Mouse (Mus musculus) limb, embryonic 12.5 days (tissue): Measurements from ENCODE around the gene Gng8. TPM values are rescaled to one million over a fixed set of nuclear protein-coding genes. Genes with fewer than 3 reads are reported as not detected.

Experiments used
- ATAC-seq: fragments of 200-750 bp; cut with Nextera tagmentation; 2 replicates; pipeline ENCODE4 v1.8.0; 2017; ENCODE audit warnings: low read depth, moderate TSS enrichment; ENCODE audit not compliant: insufficient number of reproducible peaks, insufficient read depth, low FRiP score, low TSS enrichment
- H3K27ac ChIP-seq: fragments of 300-500 bp; sonication (generic); 2 replicates; pipeline ENCODE4 v1.5.1; 2016; ENCODE audit warnings: mild to moderate bottlenecking, moderate library complexity
- H3K27me3 ChIP-seq: fragments of 300-500 bp; sonication (generic); 2 replicates; pipeline ENCODE4 v1.6.1; 2016; ENCODE audit warnings: mild to moderate bottlenecking, moderate library complexity
- H3K36me3 ChIP-seq: fragments of 300-500 bp; sonication (generic); 2 replicates; pipeline ENCODE4 v1.6.1; 2016; ENCODE audit warnings: mild to moderate bottlenecking, moderate library complexity
- H3K4me1 ChIP-seq: fragments of 300-500 bp; sonication (generic); replicated peaks from 2 replicates; pipeline ENCODE4 v1.6.1; 2016
- H3K4me2 ChIP-seq: fragments of 300-500 bp; sonication (generic); 2 replicates; pipeline ENCODE4 v1.6.1; 2016; ENCODE audit warnings: mild to moderate bottlenecking, moderate library complexity
- H3K4me3 ChIP-seq: fragments of 300-500 bp; sonication (generic); replicated peaks from 2 replicates; pipeline ENCODE4 v1.5.1; 2016; ENCODE audit warnings: mild to moderate bottlenecking
- H3K9ac ChIP-seq: fragments of 300-500 bp; sonication (generic); replicated peaks from 2 replicates; pipeline ENCODE4 v1.6.1; 2016; ENCODE audit warnings: mild to moderate bottlenecking, moderate library complexity
- H3K9me3 ChIP-seq: fragments of 300-500 bp; sonication (generic); 2 replicates; pipeline ENCODE4 v1.6.1; 2016; ENCODE audit warnings: mild to moderate bottlenecking, moderate library complexity
- WGBS: fragments of 180-500 bp; shearing (Covaris S2); methylation state at CpG from one replicate; pipeline ENCODE4 v1.1.7; 2016; 5-methylcytosine and 5-hydroxymethylcytosine counted together
- polyA plus RNA-seq: library from polyadenylated mRNA; unstranded; fragments of >200 nt; fragmentation: Nextera tagmentation; extraction: Ambion mirVana; gene quantifications from 2 replicates; pipeline ENCODE4 v1.2.1, GENCODE M21; 2016

Gene Gng8
- polyA plus RNA-seq, 1 experiment from 2014 or later, result 13.2 TPM

DNA sequence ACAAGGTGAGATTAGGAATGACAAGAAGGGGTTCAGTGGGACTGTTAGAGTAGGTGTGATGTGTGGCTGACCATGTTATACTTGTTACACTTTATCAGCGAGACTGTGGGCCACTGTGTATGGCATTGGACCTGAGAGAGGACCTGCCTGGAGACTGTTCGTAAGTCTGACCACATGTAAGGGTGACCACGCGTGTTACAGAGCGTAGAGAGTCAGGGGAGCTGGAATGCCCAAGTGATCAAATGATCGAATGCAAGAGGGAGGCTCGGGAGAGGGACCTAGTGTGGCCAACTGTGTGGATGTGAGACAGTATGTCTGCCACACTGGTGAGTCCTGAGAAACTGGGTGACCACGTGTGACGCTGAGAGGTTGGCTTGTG, 755 bp downstream of the Gng8 start:
- Histone ChIP-seq H3K9me3 (no peaks in the 10 kb centered on the region), H3K4me3 (peak overlapping the region; percentile 40), H3K36me3 (peaks cover 22% of the 10 kb centered on the region), H3K27ac (peak overlapping the region; percentile 53; the same call in 1 of the 2 replicates), H3K4me1 (peaks cover 59% of the 10 kb centered on the region), H3K9ac (peak overlapping the region; percentile 57), H3K4me2 (peak overlapping the region; percentile 68), H3K27me3 (0 out of 2 replicates have a peak, but pooled peaks cover 6% of the 10 kb centered on the region)
- WGBS, result 31% methylated on average over 9 of the region's 9 CpGs
- ATAC-seq, result no peak; the same call in 1 of the 2 replicates

GRCm38 (mm10) chr7:16893612-16894011, 2.0 kb downstream of the Gng8 start:
- Histone ChIP-seq H3K4me2 (peak overlapping the region; percentile 68), H3K36me3 (peaks cover 9% of the 10 kb centered on the region; the same call in 1 of the 2 replicates), H3K27ac (no peak overlapping the region), H3K4me3 (peak overlapping the region; percentile 26), H3K9ac (peak overlapping the region; percentile 31; the same call in 1 of the 2 replicates), H3K4me1 (peaks cover 59% of the 10 kb centered on the region), H3K9me3 (no peaks in the 10 kb centered on the region), H3K27me3 (0 out of 2 replicates have a peak, but pooled peaks cover 6% of the 10 kb centered on the region)
- 9% methylated on average over 6 of the region's 6 CpGs for WGBS
- no peak for ATAC-seq

DNA sequence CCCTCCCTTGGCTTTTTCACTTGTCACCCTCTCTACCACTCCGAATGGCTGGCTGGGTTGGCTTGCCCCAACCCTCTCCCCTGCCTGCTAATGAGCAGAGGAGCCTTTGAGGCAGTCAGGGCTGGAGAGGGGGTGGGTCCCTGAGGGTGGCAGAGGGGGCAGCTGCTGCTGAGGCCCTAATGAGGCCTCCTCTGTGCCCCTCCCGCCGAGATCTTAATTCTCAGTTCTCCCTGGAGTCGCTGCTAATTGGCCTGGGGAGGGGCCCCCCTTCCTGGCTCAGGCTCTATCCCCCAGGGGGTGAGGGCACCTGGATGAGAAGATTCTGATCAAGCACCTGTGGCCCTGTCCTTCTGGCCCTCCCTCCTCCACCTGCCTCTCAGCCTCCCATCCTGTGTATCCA, 2.7 kb downstream of the Gng8 start:
- Histone ChIP-seq H3K27me3 (0 out of 2 replicates have a peak, but pooled peaks cover 6% of the 10 kb centered on the region), H3K4me1 (peaks cover 59% of the 10 kb centered on the region), H3K9me3 (no peaks in the 10 kb centered on the region), H3K36me3 (peaks cover 2% of the 10 kb centered on the region; the same call in 1 of the 2 replicates), H3K9ac (peak overlapping the region; percentile 31; the same call in 1 of the 2 replicates), H3K27ac (peak overlapping the region; percentile 31; the same call in 1 of the 2 replicates), H3K4me3 (peak overlapping the region; percentile 26), H3K4me2 (peak overlapping the region; percentile 68)
- ATAC-seq, result no peak
- 1% methylated on average over 4 of the region's 4 CpGs for WGBS

DNA sequence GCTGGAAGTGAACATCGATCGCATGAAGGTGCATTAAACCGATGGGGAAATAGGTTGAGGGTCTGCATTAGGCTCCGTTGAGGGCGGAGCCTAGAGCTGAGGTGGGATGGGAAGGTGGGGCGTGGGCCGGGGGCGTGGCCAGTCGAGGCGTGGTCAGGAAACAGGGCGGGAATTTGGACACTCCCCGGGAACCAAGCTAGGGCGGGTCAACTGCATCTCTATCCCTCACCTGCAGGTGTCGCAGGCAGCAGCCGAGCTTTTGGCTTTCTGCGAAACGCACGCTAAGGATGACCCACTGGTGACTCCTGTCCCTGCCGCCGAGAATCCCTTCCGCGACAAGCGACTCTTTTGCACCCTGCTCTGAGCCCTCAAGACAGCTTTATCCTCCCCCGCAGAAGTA, 3.4 kb downstream of the Gng8 start:
- WGBS, result under 1% methylated on average over 24 of the region's 24 CpGs
- Histone ChIP-seq H3K27me3 (0 out of 2 replicates have a peak, but pooled peaks cover 6% of the 10 kb centered on the region), H3K4me3 (peak overlapping the region; percentile 26), H3K9me3 (no peaks in the 10 kb centered on the region), H3K27ac (peak overlapping the region; percentile 31; the same call in 1 of the 2 replicates), H3K36me3 (no peaks in the 10 kb centered on the region; the same call in 1 of the 2 replicates), H3K4me1 (peaks cover 54% of the 10 kb centered on the region), H3K9ac (peak overlapping the region; percentile 31; the same call in 1 of the 2 replicates), H3K4me2 (peak overlapping the region; percentile 68)
- 0 out of 2 replicates have a peak, but pooled peaks have one; percentile 5 for ATAC-seq

DNA sequence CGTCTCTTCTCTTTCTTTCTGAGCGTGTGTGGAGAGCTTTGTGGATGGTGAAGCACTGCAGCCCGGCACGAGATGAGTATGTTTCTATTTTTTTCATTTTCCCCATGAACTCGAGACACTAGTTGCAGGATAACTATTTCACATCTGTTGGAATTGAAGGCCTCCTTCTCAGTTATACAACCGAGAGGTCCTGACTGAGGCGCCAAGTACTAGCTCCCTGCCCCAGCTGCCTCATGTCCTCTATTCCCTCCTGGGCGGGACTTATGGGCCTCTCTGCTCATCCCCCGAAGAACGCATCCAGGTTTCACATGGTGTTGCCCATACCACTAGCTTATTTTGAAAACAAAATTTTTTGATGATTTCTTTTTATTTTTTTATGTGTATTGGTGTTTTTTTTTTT, 3.9 kb downstream of the Gng8 start:
- ATAC-seq, result no peak
- H3K9ac ChIP-seq, result no peak overlapping the region
- H3K4me2 ChIP-seq, result peak overlapping the region; percentile 68
- H3K4me1 ChIP-seq, result peaks cover 54% of the 10 kb centered on the region
- peak overlapping the region; percentile 26 for H3K4me3 ChIP-seq
- H3K9me3 ChIP-seq, result no peaks in the 10 kb centered on the region
- 0 out of 2 replicates have a peak, but pooled peaks cover 6% of the 10 kb centered on the region for H3K27me3 ChIP-seq
- H3K36me3 ChIP-seq, result no peaks in the 10 kb centered on the region
- no peak overlapping the region for H3K27ac ChIP-seq
- 32% methylated on average over 10 of the region's 10 CpGs for WGBS

- H3K4me3 ChIP-seq, result no peak overlapping the region
- no peak overlapping the region for H3K9ac ChIP-seq
- no peaks in the 10 kb centered on the region for H3K27me3 ChIP-seq
- peaks cover 25% of the 10 kb centered on the region for H3K4me1 ChIP-seq
- WGBS, result 22% methylated on average over 5 of the region's 5 CpGs
- H3K9me3 ChIP-seq, result no peaks in the 10 kb centered on the region
- H3K4me2 ChIP-seq, result no peak overlapping the region; the same call in 1 of the 2 replicates
- no peaks in the 10 kb centered on the region for H3K36me3 ChIP-seq
- no peak for ATAC-seq
- no peak overlapping the region for H3K27ac ChIP-seq
Measured at GRCm38 (mm10) chr7:16900526-16900925, 8.9 kb downstream of the Gng8 start.

DNA sequence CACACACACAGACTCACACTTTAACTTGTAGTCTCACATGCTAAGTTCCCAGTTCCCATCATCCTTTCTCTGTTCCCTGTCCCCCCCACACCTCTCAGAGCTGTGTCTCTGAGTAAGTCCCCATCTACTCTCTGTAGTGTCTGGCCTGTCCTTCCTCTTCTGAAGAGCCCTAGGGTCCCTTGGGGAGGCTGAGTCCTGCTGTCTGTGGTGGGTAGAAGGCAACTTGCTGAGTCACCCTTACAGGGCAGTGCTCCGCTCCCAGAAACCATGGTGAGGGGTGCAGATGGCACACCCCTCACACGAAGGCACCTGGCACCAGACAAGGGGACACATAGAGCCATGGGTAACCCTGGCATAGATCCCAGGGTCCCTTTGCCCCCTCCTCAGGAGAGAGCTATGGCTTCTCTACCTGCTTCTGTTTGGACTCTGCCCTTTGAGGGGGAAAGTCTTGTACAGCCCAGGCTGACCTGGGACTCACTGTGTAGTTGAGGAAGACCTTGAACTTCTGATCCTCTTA, 11.9 kb downstream of the Gng8 start:
- H3K4me1 ChIP-seq, result peaks cover 40% of the 10 kb centered on the region

DNA sequence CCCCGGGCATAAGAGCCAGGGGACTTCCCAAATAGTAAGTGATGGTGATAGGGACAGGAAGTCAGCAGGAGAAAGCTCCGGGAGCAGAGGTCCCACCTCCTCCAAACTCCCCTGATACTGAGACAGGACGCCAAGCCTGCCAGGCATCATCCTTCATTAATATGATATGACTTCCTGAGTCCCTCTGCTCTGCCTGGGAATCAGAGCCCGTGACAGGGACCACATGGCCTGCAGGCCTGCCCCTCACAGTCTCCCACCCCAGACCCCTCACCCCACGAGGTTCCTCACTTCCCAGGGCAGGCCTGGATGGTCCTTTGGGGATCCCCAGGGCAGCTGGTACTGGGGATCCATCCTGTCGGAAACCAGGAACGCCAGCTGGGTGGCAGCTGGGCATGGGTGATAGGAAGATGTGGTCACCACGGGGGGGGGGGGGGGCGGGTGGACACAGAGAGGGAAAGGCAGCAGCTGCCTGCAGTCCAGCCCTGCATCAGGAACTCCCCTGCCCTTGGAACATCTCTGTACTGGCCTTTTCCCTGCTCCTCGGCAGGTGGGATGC, 12.6 kb downstream of the Gng8 start:
- 57% methylated on average over 8 of the region's 10 CpGs for WGBS
- Histone ChIP-seq H3K4me2 (no peak overlapping the region), H3K27me3 (no peaks in the 10 kb centered on the region), H3K4me1 (peaks cover 40% of the 10 kb centered on the region), H3K27ac (no peak overlapping the region), H3K36me3 (no peaks in the 10 kb centered on the region), H3K9me3 (no peaks in the 10 kb centered on the region), H3K4me3 (no peak overlapping the region), H3K9ac (no peak overlapping the region)
- no peak for ATAC-seq

More for the DNA sequence above, 11.9 kb downstream of the Gng8 start:
- H3K9me3 ChIP-seq, result no peaks in the 10 kb centered on the region
- H3K36me3 ChIP-seq, result no peaks in the 10 kb centered on the region
- no peak overlapping the region for H3K4me2 ChIP-seq
- no peak overlapping the region for H3K27ac ChIP-seq
- H3K27me3 ChIP-seq, result no peaks in the 10 kb centered on the region
- ATAC-seq, result no peak
- 88% methylated on average over 2 of the region's 2 CpGs for WGBS
- H3K9ac ChIP-seq, result no peak overlapping the region
- no peak overlapping the region for H3K4me3 ChIP-seq

GRCm38 (mm10) chr7:16905491-16906021, 14.0 kb downstream of the Gng8 start:
- Histone ChIP-seq H3K9ac (no peak overlapping the region), H3K9me3 (no peaks in the 10 kb centered on the region), H3K4me1 (peaks cover 42% of the 10 kb centered on the region), H3K4me2 (no peak overlapping the region; the same call in 1 of the 2 replicates), H3K4me3 (no peak overlapping the region), H3K27me3 (no peaks in the 10 kb centered on the region), H3K36me3 (no peaks in the 10 kb centered on the region), H3K27ac (no peak overlapping the region)
- 31% methylated on average over 9 of the region's 9 CpGs for WGBS
- ATAC-seq, result no peak; the same call in 1 of the 2 replicates

DNA sequence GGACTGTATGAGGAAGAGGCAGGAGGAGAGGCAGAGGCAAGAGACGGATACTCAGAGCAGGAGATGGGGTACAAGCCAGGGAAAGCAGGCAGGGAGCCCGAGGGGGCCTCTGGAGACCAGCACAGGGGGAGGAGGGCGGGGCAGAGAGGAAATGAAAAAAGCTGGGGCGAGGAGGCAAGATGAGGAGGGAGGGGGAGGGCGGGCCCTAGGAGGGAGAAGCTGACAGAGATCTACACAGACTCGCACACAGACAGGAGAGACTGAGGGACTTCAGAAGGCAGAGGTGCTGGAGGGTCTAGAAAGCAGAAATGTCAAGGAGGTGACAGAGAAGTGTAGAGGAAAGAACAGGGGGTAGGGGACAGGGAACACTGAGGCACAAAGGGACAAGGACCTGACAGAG, 14.7 kb downstream of the Gng8 start, which contains the start of gene Ptgir:
TSS of gene Ptgir (plus strand) at position 210 of the 400 bp plus-strand sequence.
- no peak for ATAC-seq
- no peak within 1 kb of the TSS for H3K4me3 ChIP-seq
- H3K4me1 ChIP-seq, result peaks cover 37% of the 10 kb centered on the region
- no peaks in the 10 kb centered on the region for H3K9me3 ChIP-seq
- peak within 1 kb of the TSS; percentile 27; the same call in 1 of the 2 replicates for H3K9ac ChIP-seq
- peak within 1 kb of the TSS; percentile 13; the same call in 1 of the 2 replicates for H3K4me2 ChIP-seq
- 18% methylated on average over 6 of the region's 6 CpGs for WGBS
- 0 out of 2 replicates have a peak within 1 kb of the TSS, but pooled peaks have one; percentile 29 for H3K27ac ChIP-seq
- no peaks in the 10 kb centered on the region for H3K36me3 ChIP-seq
- H3K27me3 ChIP-seq, result no peaks in the 10 kb centered on the region

DNA sequence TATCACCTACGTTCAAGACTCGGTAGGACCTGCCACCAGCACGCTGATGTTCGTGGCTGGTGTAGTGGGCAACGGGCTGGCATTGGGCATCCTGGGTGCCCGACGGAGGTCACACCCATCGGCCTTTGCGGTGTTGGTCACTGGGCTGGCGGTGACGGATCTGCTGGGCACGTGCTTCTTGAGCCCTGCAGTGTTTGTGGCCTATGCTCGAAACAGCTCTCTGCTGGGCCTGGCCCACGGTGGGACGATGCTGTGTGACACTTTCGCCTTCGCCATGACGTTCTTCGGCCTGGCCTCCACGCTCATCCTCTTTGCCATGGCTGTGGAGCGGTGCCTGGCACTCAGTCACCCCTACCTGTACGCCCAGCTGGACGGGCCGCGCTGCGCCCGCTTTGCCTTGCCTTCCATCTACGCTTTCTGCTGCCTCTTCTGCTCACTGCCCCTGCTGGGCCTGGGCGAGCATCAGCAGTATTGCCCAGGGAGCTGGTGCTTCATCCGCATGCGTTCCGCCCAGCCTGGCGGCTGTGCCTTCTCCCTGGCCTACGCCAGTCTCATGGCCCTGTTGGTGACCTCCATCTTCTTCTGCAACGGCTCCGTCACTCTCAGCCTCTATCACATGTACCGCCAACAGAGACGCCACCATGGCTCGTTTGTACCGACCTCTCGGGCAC, 15.4 kb downstream of the Gng8 start:
- Histone ChIP-seq H3K36me3 (no peaks in the 10 kb centered on the region), H3K9ac (no peak overlapping the region), H3K4me1 (peaks cover 30% of the 10 kb centered on the region), H3K9me3 (no peaks in the 10 kb centered on the region), H3K4me3 (no peak overlapping the region), H3K4me2 (no peak overlapping the region), H3K27ac (no peak overlapping the region), H3K27me3 (no peaks in the 10 kb centered on the region)
- WGBS, result 89% methylated on average over 41 of the region's 41 CpGs
- ATAC-seq, result no peak
